Mouse (Mus musculus) small intestine, adult 2 months (tissue): Measurements from ENCODE around the gene Galnt7. TPM values are rescaled to one million over a fixed set of nuclear protein-coding genes. Genes with fewer than 3 reads are reported as not detected.

Source experiments
- H3K27ac ChIP-seq: fragments of 200-500 bp; 2 replicates; pipeline ENCODE4 v1.5.1; 2012; ENCODE audit warnings: low read depth, low read length, control low read depth, inconsistent platforms; ENCODE audit not compliant: insufficient read depth
- H3K27me3 ChIP-seq: fragments of 200-500 bp; 2 replicates; pipeline ENCODE4 v1.6.1; 2012; ENCODE audit warnings: mild to moderate bottlenecking, moderate library complexity, low read length, inconsistent platforms; ENCODE audit not compliant: control insufficient read depth, insufficient read depth
- H3K36me3 ChIP-seq: fragments of 200-500 bp; 2 replicates; pipeline ENCODE4 v1.6.1; 2012; ENCODE audit warnings: mild to moderate bottlenecking, low read length, control low read depth, inconsistent platforms; ENCODE audit not compliant: control insufficient read depth, insufficient read depth
- H3K4me1 ChIP-seq: fragments of 200-500 bp; 2 replicates; pipeline ENCODE4 v1.6.1; 2012; ENCODE audit warnings: low read length, inconsistent platforms, mixed read lengths; ENCODE audit not compliant: control insufficient read depth, insufficient read depth, insufficient read length
- H3K4me3 ChIP-seq: fragments of 200-500 bp; 2 replicates; pipeline ENCODE4 v1.5.1; 2012; ENCODE audit warnings: low read depth, mild to moderate bottlenecking, control low read depth, inconsistent platforms, low read length, moderate library complexity
- CTCF ChIP-seq: fragments of 200-500 bp; IDR thresholded peaks from 2 replicates; pipeline ENCODE4 v1.5.1; 2012; ENCODE audit warnings: low read depth, mild to moderate bottlenecking, control low read depth, inconsistent platforms, low read length, moderate library complexity, mixed read lengths; ENCODE audit not compliant: insufficient replicate concordance, insufficient read length; ENCODE audit errors: extremely low read depth
- POLR2A ChIP-seq: fragments of 200-500 bp; IDR thresholded peaks from 2 replicates; pipeline ENCODE4 v1.6.1; 2012; ENCODE audit warnings: low read depth, mild to moderate bottlenecking, control low read depth, inconsistent platforms, low read length, moderate library complexity
- whole genome bisulfite sequencing: fragments of 180-500 bp; shearing (Covaris S2); methylation state at CpG from one replicate; pipeline ENCODE4 v1.1.7; 2018; 5-methylcytosine and 5-hydroxymethylcytosine counted together
- polyA plus RNA-seq: library from polyadenylated mRNA; depleted of rRNA; stranded (reverse); fragments of >200 nt; gene quantifications from 2 replicates; pipeline ENCODE4 v1.2.3, GENCODE M21; 2012

Gene Galnt7
- polyA plus RNA-seq, 1 experiment: 3.7 TPM

DNA sequence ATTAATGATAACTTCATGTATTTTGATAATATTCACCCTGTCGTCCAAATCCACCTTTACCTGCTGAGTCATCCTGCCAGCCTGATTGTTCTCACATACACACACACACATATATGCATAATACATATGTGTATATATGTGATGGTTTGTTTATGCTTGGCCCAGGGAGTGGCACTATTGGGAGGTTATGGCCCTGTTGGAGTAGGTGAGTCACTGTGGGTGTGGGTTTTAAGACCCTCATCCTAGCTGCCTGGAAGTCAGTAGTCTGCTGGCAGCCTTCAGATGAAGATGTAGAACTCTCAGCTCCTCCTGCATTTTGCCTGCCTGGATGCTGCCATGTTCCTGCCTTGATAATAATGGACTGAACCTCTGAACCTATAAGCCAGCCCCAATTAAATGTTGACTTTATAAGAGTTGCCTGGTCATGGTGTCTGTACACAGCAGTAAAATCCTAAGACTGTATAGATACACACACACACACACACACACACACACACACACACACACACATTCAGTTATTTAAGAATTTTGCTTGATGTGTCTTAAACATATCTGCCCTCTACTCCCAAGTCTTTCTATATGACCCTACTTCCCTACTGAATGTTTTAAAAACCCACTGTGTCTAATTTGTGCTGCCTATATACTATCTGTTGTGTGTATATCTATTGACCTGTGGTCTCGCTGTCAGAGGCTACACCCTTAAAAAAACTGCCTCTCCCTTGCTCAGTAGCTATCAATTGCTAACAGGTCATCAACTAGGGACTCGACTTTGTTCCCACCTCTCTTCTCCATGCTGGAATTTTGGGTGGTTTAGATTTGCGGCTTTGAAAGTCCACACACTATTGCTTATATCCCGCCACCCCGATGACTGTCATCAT lies 23.8 kb downstream of the Galnt7 start:
- TF ChIP-seq CTCF (no peak), POLR2A (no peak)
- Histone ChIP-seq H3K4me3 (no peak overlapping the region), H3K27me3 (no peaks in the 10 kb centered on the region), H3K4me1 (no peaks in the 10 kb centered on the region), H3K36me3 (no peaks in the 10 kb centered on the region), H3K27ac (no peak overlapping the region)
- 72% methylated on average over 6 of the region's 6 CpGs for WGBS

DNA sequence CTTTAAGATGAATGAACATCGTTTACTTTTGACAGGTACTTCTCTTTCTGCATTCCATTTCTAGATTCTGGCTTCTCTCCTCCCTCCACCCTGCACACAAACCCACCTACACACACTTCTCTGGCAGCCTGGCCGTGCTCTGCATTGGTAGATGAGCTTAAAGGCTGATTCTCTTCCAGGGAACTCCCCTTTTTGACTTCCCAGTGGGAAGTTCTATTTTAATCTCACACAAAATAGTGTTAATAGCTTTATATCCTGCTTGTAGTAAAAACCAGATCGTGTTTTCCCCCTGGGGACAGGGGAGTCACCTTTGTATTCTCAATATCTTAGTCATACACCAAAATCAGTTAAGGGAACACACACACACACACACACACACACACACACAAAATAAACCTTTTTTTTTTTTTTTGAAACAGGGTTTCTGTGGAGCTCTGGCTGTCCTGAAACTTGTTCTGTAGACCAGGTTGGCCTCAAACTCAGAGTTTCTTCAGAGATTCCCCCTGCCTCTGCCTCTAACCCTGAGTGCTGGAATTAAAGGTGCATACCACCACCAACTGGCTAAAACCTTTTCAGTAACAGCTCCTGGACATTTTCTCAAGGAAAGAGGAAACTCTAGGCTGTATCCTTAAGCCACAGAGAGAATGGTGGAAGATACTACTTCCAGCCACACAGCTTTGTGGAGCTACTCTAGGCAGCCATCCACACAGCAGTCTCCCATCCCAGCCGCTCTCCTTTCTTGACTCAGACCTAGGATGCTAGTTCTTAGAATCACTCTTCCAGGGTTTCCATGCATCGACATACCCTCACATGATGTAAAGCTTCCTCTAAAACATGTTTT lies 24.7 kb downstream of the Galnt7 start:
- Histone ChIP-seq H3K4me1 (no peaks in the 10 kb centered on the region), H3K27me3 (no peaks in the 10 kb centered on the region), H3K27ac (no peak overlapping the region), H3K36me3 (no peaks in the 10 kb centered on the region), H3K4me3 (no peak overlapping the region)
- no peak for TF ChIP-seq CTCF
- TF ChIP-seq POLR2A: no peak
- WGBS: 64% methylated on average over 5 of the region's 5 CpGs

DNA sequence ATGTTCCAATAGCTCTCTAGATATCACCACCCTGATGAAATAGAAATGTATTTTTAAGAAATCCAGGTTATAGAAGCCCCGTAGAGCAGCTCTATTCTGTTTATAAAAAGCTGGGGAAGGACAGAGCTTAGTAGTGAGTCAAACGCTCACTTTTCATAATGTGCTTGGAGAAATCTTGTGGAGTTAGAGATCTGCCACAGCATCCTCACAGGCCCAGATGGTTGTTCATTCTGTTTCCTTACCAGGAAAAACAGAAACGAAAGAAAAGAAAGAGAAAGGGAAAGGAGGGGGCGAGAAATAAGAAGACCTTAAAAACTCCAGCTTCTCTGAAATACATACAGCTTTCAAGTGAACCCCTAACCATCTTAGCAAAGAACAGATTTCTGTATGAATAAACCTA lies 28.9 kb downstream of the Galnt7 start:
- Histone ChIP-seq H3K4me3 (no peak overlapping the region), H3K27ac (no peak overlapping the region), H3K27me3 (no peaks in the 10 kb centered on the region), H3K4me1 (no peaks in the 10 kb centered on the region), H3K36me3 (no peaks in the 10 kb centered on the region)
- TF ChIP-seq POLR2A (no peak), CTCF (no peak)
- WGBS: 78% methylated on average over 4 of the region's 4 CpGs

DNA sequence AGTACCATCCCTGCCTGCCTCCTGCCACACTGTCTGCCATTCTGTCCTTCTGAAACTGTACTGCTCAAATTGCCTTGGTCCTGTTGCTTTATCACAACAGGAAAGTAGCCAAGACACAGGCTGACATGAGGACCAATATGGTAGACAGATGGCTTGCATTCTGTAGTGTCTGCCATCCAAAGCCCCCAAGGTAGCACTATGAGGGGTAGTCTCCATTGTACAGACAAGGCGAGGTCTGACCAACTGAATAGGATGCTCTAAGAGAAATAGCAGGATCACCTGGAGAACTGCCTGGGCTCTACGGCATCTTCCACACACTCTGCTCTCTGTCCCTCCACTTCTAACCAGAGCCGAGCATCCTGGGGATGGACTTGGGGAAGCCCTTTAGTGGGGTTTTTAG lies 29.8 kb downstream of the Galnt7 start:
- H3K27me3 ChIP-seq: no peaks in the 10 kb centered on the region
- no peaks in the 10 kb centered on the region for H3K36me3 ChIP-seq
- no peak for TF ChIP-seq POLR2A
- no peak for TF ChIP-seq CTCF
- 92% methylated on average over 3 of the region's 3 CpGs for whole genome bisulfite sequencing
- no peak overlapping the region for H3K4me3 ChIP-seq
- H3K27ac ChIP-seq: no peak overlapping the region
- H3K4me1 ChIP-seq: no peaks in the 10 kb centered on the region

DNA sequence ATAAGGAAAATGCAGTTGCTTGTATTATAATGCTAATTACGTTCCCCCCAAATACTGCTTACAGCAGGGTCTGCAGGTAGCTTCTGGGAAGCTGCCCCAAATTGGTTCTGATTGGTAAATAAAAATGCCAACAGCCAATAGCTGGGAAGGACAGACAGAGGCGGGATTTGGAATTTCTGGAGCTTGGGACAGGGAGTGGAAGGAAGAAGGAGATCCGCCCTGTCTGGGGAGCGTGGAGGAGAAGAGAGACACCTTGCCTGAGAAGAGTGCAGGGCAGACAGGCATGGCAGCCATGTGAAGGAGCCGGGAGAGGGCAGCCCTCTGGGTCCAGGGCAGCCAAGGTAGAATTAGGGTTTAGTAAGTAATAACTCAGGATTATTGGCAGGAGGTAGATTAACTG lies 35.9 kb downstream of the Galnt7 start:
- Histone ChIP-seq H3K27ac (no peak overlapping the region), H3K27me3 (no peaks in the 10 kb centered on the region), H3K36me3 (no peaks in the 10 kb centered on the region), H3K4me1 (peaks cover 8% of the 10 kb centered on the region), H3K4me3 (no peak overlapping the region)
- 66% methylated on average over 5 of the region's 5 CpGs for WGBS
- TF ChIP-seq CTCF (no peak), POLR2A (no peak)

DNA sequence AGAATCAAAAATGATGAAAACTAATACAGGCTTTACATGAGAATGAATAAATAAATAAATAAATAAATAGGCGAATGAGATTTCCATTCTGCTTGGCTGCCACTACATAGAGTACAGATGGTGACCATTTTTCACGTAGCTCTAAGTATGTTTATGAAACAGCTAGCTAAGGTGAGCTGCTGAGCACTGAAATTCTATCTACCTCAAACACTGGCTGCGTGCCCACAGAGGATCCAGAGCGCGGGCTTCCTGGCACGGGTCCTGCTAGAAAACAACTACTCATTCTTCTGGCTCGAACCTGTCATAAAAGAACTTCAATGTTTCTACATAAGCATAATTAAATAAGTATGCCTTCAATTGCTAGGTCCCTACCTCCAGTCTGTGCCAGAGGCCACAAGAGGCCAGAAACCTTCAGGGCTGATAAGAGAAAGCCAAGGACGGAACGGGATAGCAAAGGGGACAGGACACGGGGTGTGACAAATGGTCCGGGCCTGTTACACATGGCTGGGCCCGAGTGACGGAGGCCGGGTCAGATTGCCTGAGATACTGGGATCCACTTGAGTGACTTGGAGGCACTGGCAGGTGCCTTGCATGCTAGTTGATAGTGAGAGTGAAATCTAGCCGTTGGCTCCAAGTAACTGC lies 37.7 kb downstream of the Galnt7 start:
- H3K27ac ChIP-seq: peak overlapping the region; percentile 17; the same call in 1 of the 2 replicates
- WGBS: 19% methylated on average over 15 of the region's 15 CpGs
- no peaks in the 10 kb centered on the region for H3K36me3 ChIP-seq

More for the DNA sequence above, 37.7 kb downstream of the Galnt7 start:
- H3K4me3 ChIP-seq: no peak overlapping the region
- no peaks in the 10 kb centered on the region for H3K27me3 ChIP-seq
- TF ChIP-seq CTCF (no peak), POLR2A (no peak)
- H3K4me1 ChIP-seq: peaks cover 16% of the 10 kb centered on the region
